Mouse (Mus musculus) frontal cortex, adult 2 months (tissue): Measurements from ENCODE around the gene Gapdhs. TPM values are rescaled to one million over a fixed set of nuclear protein-coding genes. Genes with fewer than 3 reads are reported as not detected.
"Not testable (repeated sequence)": the region's sequence is repeated elsewhere in the genome, so short reads cannot be mapped to it uniquely, and the experiment has no call there.

Experiments used
- DNase-seq, 2 experiments: peaks; one replicate each; pipeline ENCODE4 v3.0.0; 2022; ENCODE audit warnings: low spot score in 1 of 2; ENCODE audit errors: extremely low spot score in 1 of 2
- polyA plus RNA-seq: library from polyadenylated mRNA; depleted of rRNA; stranded (reverse); fragments of >200 nt; gene quantifications from 2 replicates; pipeline ENCODE4 v1.2.3, GENCODE M21; 2012; rRNA removed

Gene Gapdhs
- polyA plus RNA-seq, result not detected in 2 replicates

GRCm38 (mm10) chr7:30743617-30744016, at the start of gene Gapdhs:
TSS of gene Gapdhs (minus strand) at chr7:30743681.
- DNase-seq, result not testable (repeated sequence)

GRCm38 (mm10) chr7:30791921-30792320, 48.4 kb upstream of the Gapdhs start:
- DNase-seq, result no peak

DNA sequence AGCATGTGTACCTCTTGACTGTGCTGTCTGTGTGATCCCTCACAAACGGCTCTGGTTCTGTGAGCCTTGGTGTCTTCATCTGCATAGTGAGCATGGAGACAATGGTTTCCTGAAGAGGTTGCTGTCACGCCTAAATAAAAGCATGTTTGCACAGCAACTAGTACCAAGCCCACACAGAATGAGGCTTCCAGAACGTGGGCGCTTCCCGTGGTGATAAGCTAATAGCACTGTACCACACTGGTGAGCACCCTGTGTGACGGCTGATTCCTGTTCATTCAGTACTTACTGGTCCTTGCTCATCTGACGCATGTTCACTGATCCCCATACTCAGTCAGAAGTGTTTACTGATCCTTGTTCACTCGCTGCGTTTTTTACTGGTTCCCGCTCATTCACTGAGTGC, 46.7 kb upstream of the Gapdhs start:
- no peak for DNase-seq

DNA sequence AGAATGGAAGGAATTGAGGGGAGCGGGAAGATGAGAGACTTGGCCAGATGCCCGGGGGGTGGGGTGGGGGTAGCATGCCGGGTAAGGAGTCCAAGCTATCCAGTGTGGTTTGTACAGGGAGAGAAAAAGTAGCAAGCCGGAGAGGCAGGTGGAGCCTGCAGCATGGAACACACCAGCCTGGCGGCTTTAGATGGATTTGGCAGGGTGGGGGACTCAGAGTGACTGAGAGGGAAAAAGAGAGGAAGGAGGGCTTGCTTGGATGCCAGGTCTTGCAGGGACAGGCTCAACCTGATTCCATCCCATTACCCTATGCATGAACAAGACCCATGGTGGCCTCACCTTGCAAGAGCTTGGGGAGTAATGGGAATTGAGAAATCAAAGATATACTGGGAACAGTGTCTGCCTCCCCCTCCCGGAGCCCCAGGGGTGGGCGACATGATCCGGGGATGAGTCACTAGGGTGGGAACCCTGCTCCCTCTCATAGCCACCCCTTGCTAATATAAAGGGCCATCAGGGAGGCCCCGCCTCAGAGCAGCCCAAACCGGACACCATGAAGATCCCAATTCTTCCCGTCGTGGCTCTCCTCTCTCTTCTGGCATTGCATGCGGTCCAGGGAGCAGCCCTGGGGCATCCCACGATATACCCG, 44.0 kb upstream of the Gapdhs start, which contains the start of gene Krtdap:
TSS of gene Krtdap (plus strand) at position 520 of the 646 bp plus-strand sequence.
- no peak for DNase-seq

DNA sequence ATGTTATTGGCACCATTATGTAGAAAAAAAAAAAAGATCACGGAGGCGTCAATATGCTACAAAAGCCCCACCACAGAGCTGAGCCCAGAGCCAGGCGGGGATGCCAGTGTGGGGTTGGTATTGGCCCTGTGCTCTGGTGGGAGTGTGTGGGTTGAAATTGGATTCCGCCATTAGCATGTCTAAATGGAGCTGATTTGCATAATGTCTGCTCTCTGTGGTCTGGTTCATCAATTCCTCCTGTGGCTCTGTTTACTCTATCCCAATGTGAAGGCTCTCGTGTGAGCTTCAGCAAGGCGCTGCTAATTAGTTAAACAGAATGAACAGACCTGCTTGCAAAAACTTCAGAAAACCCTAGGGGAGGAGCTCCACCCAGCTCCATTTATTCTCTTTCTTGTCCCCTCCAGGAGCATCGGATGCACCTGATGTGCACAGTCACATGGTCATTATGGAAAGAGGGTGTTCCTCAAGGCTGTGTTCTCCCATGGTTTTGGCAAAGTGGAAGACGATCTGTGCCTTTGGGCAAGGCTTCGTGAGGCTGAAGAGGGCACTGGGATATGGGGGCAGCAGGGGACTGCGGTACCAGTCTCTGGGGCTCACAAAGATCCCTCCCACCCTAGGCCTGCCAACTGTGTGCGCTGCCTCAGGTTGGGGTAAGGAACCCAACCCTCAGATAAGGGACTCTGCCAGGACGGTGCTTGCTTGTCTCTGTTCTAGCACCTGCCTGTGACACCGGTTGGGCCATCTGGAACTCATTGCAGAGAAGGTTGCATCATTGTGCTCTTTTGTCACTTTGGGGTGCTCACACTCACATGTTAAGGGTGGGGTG, 42.5 kb upstream of the Gapdhs start:
- DNase-seq, result peak in 1 of 2 experiments; percentile 36

GRCm38 (mm10) chr7:30785154-30785553, 41.7 kb upstream of the Gapdhs start:
- DNase-seq, result no peak

GRCm38 (mm10) chr7:30782658-30783057, 39.2 kb upstream of the Gapdhs start:
- DNase-seq, result no peak

GRCm38 (mm10) chr7:30781792-30782191, 38.3 kb upstream of the Gapdhs start:
- DNase-seq, result no peak

- DNase-seq, result no peak
Observed at GRCm38 (mm10) chr7:30777911-30778310, 34.4 kb upstream of the Gapdhs start.

DNA sequence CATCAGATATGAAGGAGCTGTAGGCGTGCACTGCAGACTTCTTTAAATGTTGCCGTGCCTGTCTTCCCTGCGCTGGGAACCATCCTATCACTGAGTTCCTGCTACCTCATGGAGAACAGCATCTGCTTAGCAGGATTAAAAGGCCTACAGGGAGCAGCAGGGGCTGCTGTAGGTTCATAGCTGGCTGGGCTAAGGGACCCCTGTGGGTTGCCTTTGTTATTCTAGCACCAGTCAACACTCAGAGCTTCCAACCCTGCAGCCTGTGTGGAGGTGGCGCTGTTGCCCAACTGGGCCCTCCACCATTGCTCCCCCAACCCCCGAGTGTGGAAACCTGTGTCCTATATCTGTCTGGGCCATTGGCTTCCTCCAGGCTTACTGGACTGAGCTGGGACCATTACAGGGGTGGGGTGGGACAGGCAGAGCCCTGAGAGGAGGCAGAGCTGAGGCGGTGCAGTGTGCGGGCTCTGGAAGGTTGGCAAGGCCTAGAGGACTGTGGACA, 33.6 kb upstream of the Gapdhs start:
- DNase-seq, result no peak

DNA sequence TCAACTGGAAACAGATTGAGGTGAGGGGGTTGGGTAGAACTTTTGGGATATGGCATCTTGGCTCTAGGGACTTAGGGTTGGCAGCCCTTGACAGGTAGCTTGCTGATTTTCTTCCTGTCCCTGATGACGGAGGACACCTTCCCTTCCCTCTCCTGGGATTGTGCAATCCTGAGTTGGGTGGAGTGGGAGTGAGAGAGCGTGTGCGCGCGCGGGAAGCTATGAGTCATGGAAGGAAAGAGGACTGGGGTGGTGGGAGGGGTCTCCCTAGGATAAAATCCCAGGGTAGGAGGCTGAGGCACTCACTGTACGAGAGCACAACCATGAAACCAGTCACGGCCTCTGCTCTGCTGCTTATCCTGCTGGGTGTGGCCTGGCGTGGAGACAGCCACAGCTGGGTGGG, 32.6 kb upstream of the Gapdhs start:
- DNase-seq, result peak in 1 of 2 experiments; percentile 45

DNA sequence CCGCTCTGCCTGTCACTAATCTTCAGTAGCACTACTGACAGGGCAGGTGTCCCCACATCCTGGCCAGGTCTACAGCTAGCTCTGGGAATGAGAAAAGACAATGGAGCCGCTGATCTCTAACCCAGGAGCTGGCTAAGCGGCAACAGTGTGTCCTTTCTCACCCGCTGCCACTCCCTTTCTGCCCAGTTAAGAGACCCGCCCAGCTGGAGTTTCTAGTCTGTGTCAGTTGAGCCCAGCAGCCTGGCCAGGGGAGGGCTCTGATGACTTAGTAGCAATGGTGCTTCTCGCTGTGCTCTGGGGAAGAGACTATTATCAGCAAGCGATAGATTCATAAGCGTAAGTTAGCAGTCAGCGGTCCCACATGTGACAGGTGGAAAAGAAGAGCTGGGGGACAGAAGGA, 25.8 kb upstream of the Gapdhs start:
- DNase-seq, result no peak

DNA sequence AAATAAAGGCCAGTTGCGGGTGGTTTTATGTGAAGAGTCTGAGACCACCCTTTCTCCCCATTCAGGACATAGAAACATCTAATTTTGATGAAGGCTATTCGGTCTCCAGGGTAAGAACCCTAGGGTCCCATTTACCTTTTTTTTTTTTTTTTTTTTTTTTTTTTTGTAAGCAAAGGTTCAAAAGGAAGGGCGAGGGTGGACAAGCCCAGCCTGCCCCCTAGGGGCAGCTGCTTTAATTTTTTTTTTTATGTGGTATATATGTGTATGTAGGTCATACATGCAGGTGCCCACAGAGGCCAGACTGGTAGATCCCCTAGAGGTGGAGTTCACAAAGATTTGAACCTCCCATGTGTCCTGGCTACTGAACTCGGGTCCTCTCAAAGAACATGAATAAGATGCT, 22.9 kb upstream of the Gapdhs start:
- no peak for DNase-seq

DNA sequence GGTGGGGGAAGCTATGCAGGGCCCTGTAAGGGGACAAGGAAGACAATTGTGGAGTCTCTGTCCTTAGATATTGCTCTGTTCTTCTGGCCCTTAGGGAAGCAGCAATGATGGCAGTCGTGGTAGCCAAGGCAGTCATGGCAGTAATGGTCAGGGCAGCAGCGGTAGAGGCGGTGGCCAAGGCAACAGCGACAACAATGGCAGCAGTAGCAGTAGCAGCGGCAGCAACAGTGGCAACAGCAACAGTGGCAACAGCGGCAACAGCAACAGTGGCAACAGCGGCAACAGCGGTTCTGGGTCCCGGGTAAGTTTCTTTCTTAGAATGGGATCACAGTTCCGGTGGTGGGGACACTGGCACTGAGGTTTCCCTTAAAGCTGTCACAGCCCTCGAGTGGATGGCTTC, 21.7 kb upstream of the Gapdhs start:
- no peak for DNase-seq

DNA sequence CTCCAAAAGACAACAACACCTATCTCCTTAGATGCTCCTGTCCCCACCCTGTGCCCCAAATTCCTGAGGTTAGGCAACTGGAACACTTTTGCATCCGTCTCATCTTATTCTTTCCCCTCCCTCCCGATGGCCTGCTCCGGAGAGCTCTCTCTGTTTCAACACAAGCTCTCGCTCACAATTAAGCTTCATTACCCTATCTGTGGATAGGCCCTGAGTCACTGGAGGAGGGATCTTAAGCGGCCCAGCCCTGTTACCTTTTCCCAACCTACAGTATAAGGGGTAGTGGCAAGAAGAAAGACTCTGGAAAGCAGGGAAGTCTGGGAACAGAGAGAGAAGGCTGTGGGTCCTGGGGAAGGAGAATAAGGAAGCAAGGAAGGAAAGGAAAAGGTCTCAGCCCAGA, 20.0 kb upstream of the Gapdhs start, which contains the start of gene Dmkn:
TSS of gene Dmkn (plus strand) at position 301 of the 400 bp plus-strand sequence.
- DNase-seq, result no peak

GRCm38 (mm10) chr7:30761769-30762352, 18.4 kb upstream of the Gapdhs start:
- no peak for DNase-seq

GRCm38 (mm10) chr7:30758853-30759252, 15.4 kb upstream of the Gapdhs start:
- DNase-seq, result no peak

- no peak for DNase-seq
Observed at GRCm38 (mm10) chr7:30757001-30757400, 13.5 kb upstream of the Gapdhs start.

DNA sequence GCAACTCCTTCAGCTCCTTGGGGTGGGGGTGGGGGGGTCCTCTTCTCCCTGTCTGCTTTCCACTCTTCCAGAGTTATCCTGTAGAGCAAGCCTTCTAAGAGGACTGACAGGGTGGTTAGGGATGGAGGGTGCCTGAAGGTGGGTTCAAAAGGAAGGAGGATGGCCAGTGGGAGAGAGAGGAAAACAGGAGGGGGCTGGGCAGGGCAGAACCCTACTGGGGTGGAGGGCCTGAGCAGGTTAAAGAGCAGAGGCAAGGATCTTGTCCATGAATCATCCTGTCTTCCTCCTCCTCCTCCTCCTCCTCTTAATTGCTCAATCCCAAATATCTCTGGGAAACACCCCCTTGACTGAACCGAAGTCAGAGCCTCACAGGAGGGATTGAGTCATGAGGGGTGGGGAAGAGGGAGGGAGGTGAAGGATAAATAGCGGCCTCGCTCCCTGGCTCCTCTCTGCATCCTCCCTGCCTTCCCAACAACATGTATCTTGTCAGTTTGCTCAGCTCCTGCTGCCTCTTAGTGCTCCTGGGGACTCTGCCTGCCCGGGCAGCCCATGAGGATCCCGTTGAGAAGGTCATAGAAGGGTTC, 7.7 kb upstream of the Gapdhs start, which contains the start of gene Sbsn:
TSS of gene Sbsn (plus strand) at position 386 of the 584 bp plus-strand sequence.
- no peak for DNase-seq

GRCm38 (mm10) chr7:30749824-30750606, 6.5 kb upstream of the Gapdhs start:
- no peak for DNase-seq
